Mouse (Mus musculus) frontal cortex, adult 2 months (tissue): ENCODE results near the gene Dcn. TPM values are rescaled to one million over a fixed set of nuclear protein-coding genes. Genes with fewer than 3 reads are reported as not detected.

Experiments
- DNase-seq, 2 experiments: peaks; one replicate each; pipeline ENCODE4 v3.0.0; 2022; ENCODE audit warnings: low spot score in 1 of 2; ENCODE audit errors: extremely low spot score in 1 of 2
- polyA plus RNA-seq: library from polyadenylated mRNA; depleted of rRNA; stranded (reverse); fragments of >200 nt; gene quantifications from 2 replicates; pipeline ENCODE4 v1.2.3, GENCODE M21; 2012; rRNA removed

Gene Dcn
- polyA plus RNA-seq, 1 experiment = 27.0 TPM

- DNase-seq = no peak
Measured at GRCm38 (mm10) chr10:97538202-97538601, 58.8 kb downstream of the Dcn start.

- no peak for DNase-seq
Measured at GRCm38 (mm10) chr10:97547740-97548139, 68.3 kb downstream of the Dcn start.

GRCm38 (mm10) chr10:97564957-97565856 is 85.8 kb downstream of the Dcn start, which contains the start of gene Lum:
Gene Lum (plus strand): TSS chr10:97565128.
- DNase-seq = no peak

GRCm38 (mm10) chr10:97567489-97568135 is 88.2 kb downstream of the Dcn start:
- DNase-seq = no peak

Other genes starting within 250 kb of the Dcn start
- 3.2 and 4.3 TPM in 2 replicates for gene Lum, start 85.5 kb downstream of the Dcn start, polyA plus RNA-seq
- not detected in 2 replicates for gene Kera, start 127.3 kb downstream of the Dcn start, polyA plus RNA-seq
- gene Epyc, start 164.5 kb downstream of the Dcn start, polyA plus RNA-seq = 0.04 TPM in 1 of 2 replicates, not detected in the other
- not detected in 2 replicates for gene Ccer1, start 213.4 kb downstream of the Dcn start, polyA plus RNA-seq
- gene C030005K15Rik, start 247.1 kb downstream of the Dcn start, polyA plus RNA-seq = 0.04 and 0.10 TPM in 2 replicates